Mouse (Mus musculus) CH12.LX (cell line): ENCODE results near the gene Nedd4. TPM values are rescaled to one million over a fixed set of nuclear protein-coding genes. Genes with fewer than 3 reads are reported as not detected.

Experiments
- DNase-seq: peaks from one replicate; pipeline ENCODE4 v3.0.0-alpha.2; 2013; ENCODE audit errors: extremely low read depth
- H3K27ac ChIP-seq: 2 replicates; pipeline ENCODE4 v1.5.1; 2012; ENCODE audit warnings: low read depth, mild to moderate bottlenecking, control low read depth, moderate library complexity; ENCODE audit not compliant: insufficient read depth
- H3K27me3 ChIP-seq: replicated peaks from 2 replicates; pipeline ENCODE3; 2012; ENCODE audit warnings: inconsistent platforms
- H3K36me3 ChIP-seq, 2 experiments: replicated peaks in 1 of 2; 2 replicates each; pipeline versions ENCODE3 to v1.6.1; 2012; ENCODE audit warnings: inconsistent platforms in 1 of 2, low read length in 1 of 2, mild to moderate bottlenecking in 1 of 2, mixed read lengths in 1 of 2, moderate library complexity in 1 of 2; ENCODE audit not compliant: control insufficient read depth in 1 of 2, insufficient read depth in 1 of 2
- H3K4me1 ChIP-seq, 2 experiments: 2 replicates each; pipeline ENCODE4 v1.6.1; 2012; ENCODE audit warnings: inconsistent platforms in 1 of 2, moderate library complexity in 1 of 2; ENCODE audit not compliant: insufficient read depth in 2 of 2, control insufficient read depth in 1 of 2
- H3K4me2 ChIP-seq: 2 replicates; pipeline ENCODE4 v1.6.1; 2012; ENCODE audit warnings: low read depth, mild to moderate bottlenecking, control low read depth; ENCODE audit not compliant: poor library complexity, insufficient read depth, severe bottlenecking
- H3K4me3 ChIP-seq, 3 experiments: fragments of 150-350 bp in 1 of 3; sonication (generic) in 1 of 3; replicated peaks in 1 of 3; 2 replicates each; pipeline versions ENCODE3 to v1.5.1; 2011 to 2012; ENCODE audit warnings: low read depth in 2 of 3, low read length in 2 of 3, mild to moderate bottlenecking in 2 of 3, moderate library complexity in 2 of 3, control low read depth in 1 of 3, improper control_type of control experiment in 1 of 3, inconsistent platforms in 1 of 3, mixed read lengths in 1 of 3; ENCODE audit not compliant: poor library complexity in 1 of 3
- H3K79me2 ChIP-seq: replicated peaks from 2 replicates; pipeline ENCODE4 v1.6.1; 2012; ENCODE audit warnings: mild to moderate bottlenecking, moderate library complexity; ENCODE audit not compliant: control insufficient read depth, poor library complexity, insufficient read depth, severe bottlenecking; ENCODE audit errors: extremely low read depth
- H3K9ac ChIP-seq: 2 replicates; pipeline ENCODE4 v1.6.1; 2012; ENCODE audit warnings: low read depth, mild to moderate bottlenecking, control low read depth, moderate library complexity; ENCODE audit not compliant: insufficient read depth
- H3K9me3 ChIP-seq: replicated peaks from 2 replicates; pipeline ENCODE3; 2012; ENCODE audit warnings: low read length, inconsistent platforms, mixed read lengths
- E2F4 ChIP-seq: IDR thresholded peaks from 2 replicates; pipeline ENCODE4 v1.6.1; 2011; ENCODE audit warnings: low read depth, low read length, improper control_type of control experiment; ENCODE audit not compliant: insufficient replicate concordance
- ELF1 ChIP-seq: IDR thresholded peaks from 2 replicates; pipeline ENCODE4 v1.6.1; 2014; ENCODE audit warnings: low read depth, mild to moderate bottlenecking, inconsistent platforms, low read length, improper control_type of control experiment
- EP300 ChIP-seq: IDR thresholded peaks from 2 replicates; pipeline ENCODE4 v1.6.1; 2011; ENCODE audit warnings: low read length, improper control_type of control experiment
- ETS1 ChIP-seq: conservative IDR thresholded peaks from 2 replicates; pipeline ENCODE4 v1.6.1; 2012; ENCODE audit warnings: low read depth, mild to moderate bottlenecking, inconsistent platforms, low read length, improper control_type of control experiment, moderate library complexity
- GABPA ChIP-seq: IDR thresholded peaks from 2 replicates; pipeline ENCODE4 v1.6.1; 2012; ENCODE audit warnings: low read depth, low read length, improper control_type of control experiment, inconsistent platforms; ENCODE audit not compliant: insufficient replicate concordance
- HCFC1 ChIP-seq: IDR thresholded peaks from 2 replicates; pipeline ENCODE4 v1.6.1; 2012; ENCODE audit warnings: low read depth, mild to moderate bottlenecking, inconsistent platforms, low read length, improper control_type of control experiment
- IRF4 ChIP-seq: IDR thresholded peaks from 2 replicates; pipeline ENCODE4 v1.6.1; 2014; ENCODE audit warnings: low read depth, mild to moderate bottlenecking, inconsistent platforms, low read length, improper control_type of control experiment
- JUN ChIP-seq: IDR thresholded peaks from 2 replicates; pipeline ENCODE4 v1.6.1; 2011; ENCODE audit warnings: low read depth, mild to moderate bottlenecking, low read length, improper control_type of control experiment, moderate library complexity; ENCODE audit not compliant: insufficient read depth
- JUND ChIP-seq: conservative IDR thresholded peaks from 2 replicates; pipeline ENCODE4 v1.6.1; 2011; ENCODE audit warnings: low read depth, low read length, improper control_type of control experiment
- KAT2A ChIP-seq: IDR thresholded peaks from 2 replicates; pipeline ENCODE4 v1.6.1; 2012; ENCODE audit warnings: low read length, improper control_type of control experiment, inconsistent platforms; ENCODE audit not compliant: insufficient replicate concordance
- MAFK ChIP-seq: IDR thresholded peaks from 2 replicates; pipeline ENCODE4 v1.6.1; 2011; ENCODE audit warnings: low read length, improper control_type of control experiment; ENCODE audit not compliant: insufficient replicate concordance
- MAX ChIP-seq: IDR thresholded peaks from 2 replicates; pipeline ENCODE4 v1.6.1; 2011; ENCODE audit warnings: low read length, improper control_type of control experiment
- MEF2A ChIP-seq: IDR thresholded peaks from 2 replicates; pipeline ENCODE4 v1.6.1; 2014; ENCODE audit warnings: low read depth, mild to moderate bottlenecking, inconsistent platforms, low read length, improper control_type of control experiment, borderline replicate concordance
- MXI1 ChIP-seq: IDR thresholded peaks from 2 replicates; pipeline ENCODE4 v1.6.1; 2011; ENCODE audit warnings: mild to moderate bottlenecking, low read depth, low read length, improper control_type of control experiment
- MYC ChIP-seq: IDR thresholded peaks from 2 replicates; pipeline ENCODE4 v1.6.1; 2011; ENCODE audit warnings: low read depth, mild to moderate bottlenecking, improper control_type of control experiment, low read length
- NELFE ChIP-seq: IDR thresholded peaks from 2 replicates; pipeline ENCODE4 v1.6.1; 2011; ENCODE audit warnings: low read depth, low read length, improper control_type of control experiment
- NRF1 ChIP-seq: IDR thresholded peaks from 2 replicates; pipeline ENCODE4 v1.6.1; 2014; ENCODE audit warnings: low read depth, mild to moderate bottlenecking, inconsistent platforms, low read length, improper control_type of control experiment, moderate library complexity
- POLR2A ChIP-seq: IDR thresholded peaks from 2 replicates; pipeline ENCODE4 v1.6.1; 2011; ENCODE audit warnings: low read depth, mild to moderate bottlenecking, improper control_type of control experiment, low read length
- POLR2AphosphoS2 ChIP-seq: IDR thresholded peaks from 2 replicates; pipeline ENCODE4 v1.6.1; 2011; ENCODE audit warnings: low read depth, low read length, improper control_type of control experiment
- RCOR1 ChIP-seq: conservative IDR thresholded peaks from 2 replicates; pipeline ENCODE4 v1.6.1; 2012; ENCODE audit warnings: low read depth, mild to moderate bottlenecking, inconsistent platforms, low read length, improper control_type of control experiment
- SIN3A ChIP-seq: IDR thresholded peaks from 2 replicates; pipeline ENCODE4 v1.6.1; 2012; ENCODE audit warnings: low read length, improper control_type of control experiment, inconsistent platforms
- SMC3 ChIP-seq: IDR thresholded peaks from 2 replicates; pipeline ENCODE4 v1.6.1; 2011; ENCODE audit warnings: low read depth, low read length, improper control_type of control experiment
- TBP ChIP-seq: conservative IDR thresholded peaks from 2 replicates; pipeline ENCODE4 v1.6.1; 2011; ENCODE audit warnings: low read depth, low read length, improper control_type of control experiment
- TCF12 ChIP-seq: IDR thresholded peaks from 2 replicates; pipeline ENCODE4 v1.6.1; 2014; ENCODE audit warnings: low read depth, mild to moderate bottlenecking, inconsistent platforms, low read length, improper control_type of control experiment
- USF1 ChIP-seq: IDR thresholded peaks from 2 replicates; pipeline ENCODE4 v1.6.1; 2014; ENCODE audit warnings: low read depth, mild to moderate bottlenecking, inconsistent platforms, low read length, improper control_type of control experiment
- USF2 ChIP-seq: conservative IDR thresholded peaks from 2 replicates; pipeline ENCODE4 v1.6.1; 2011; ENCODE audit warnings: low read depth, low read length, improper control_type of control experiment
- ZC3H11A ChIP-seq: IDR thresholded peaks from 2 replicates; pipeline ENCODE4 v1.6.1; 2012; ENCODE audit warnings: low read depth, mild to moderate bottlenecking, inconsistent platforms, low read length, improper control_type of control experiment
- ZKSCAN1 ChIP-seq: IDR thresholded peaks from 2 replicates; pipeline ENCODE4 v1.6.1; 2012; ENCODE audit warnings: low read depth, inconsistent platforms, low read length, improper control_type of control experiment, borderline replicate concordance
- ZMIZ1 ChIP-seq: IDR thresholded peaks from 2 replicates; pipeline ENCODE4 v1.6.1; 2012; ENCODE audit warnings: low read depth, mild to moderate bottlenecking, inconsistent platforms, low read length, improper control_type of control experiment
- ZNF384 ChIP-seq: IDR thresholded peaks from 2 replicates; pipeline ENCODE4 v1.6.1; 2012; ENCODE audit warnings: low read depth, low read length, improper control_type of control experiment, inconsistent platforms
- dilution Hi-C: fragments of 300-500 bp; cut with MboI; formaldehyde crosslinking; loops from 2 replicates; pipeline ENCODE4 v1.14.3; 2020; ENCODE audit warnings: low sequenced_read_pairs; ENCODE audit not compliant: extremely low pct_unique_long_range_greater_than_20kb, extremely low pct_ligation_motif_present
- in situ Hi-C: fragments of 300-500 bp; cut with MboI; formaldehyde crosslinking; loops from 3 replicates; pipeline ENCODE4 v1.14.3; 2019; ENCODE audit warnings: low sequenced_read_pairs, low pct_ligation_motif_present, low pct_unique_long_range_greater_than_20kb, mixed read lengths
- polyA plus RNA-seq: library from polyadenylated mRNA; unstranded; fragments of >175 nt; gene quantifications from 2 replicates; pipeline ENCODE4 v1.2.1, GENCODE M21; 2012; ENCODE audit warnings: low read depth; ENCODE audit not compliant: insufficient read length
- total RNA-seq, 2 experiments: library from RNA; depleted of rRNA; stranded (reverse); fragments of 300-350 nt in 1 of 2; fragments of >200 nt in 1 of 2; gene quantifications; 2 replicates each; pipeline ENCODE4 v1.2.3; 2012 to 2014

Nedd4 gene
- total and polyA plus RNA-seq, 3 experiments, result 56.9 to 211 (median 206) TPM

GRCm38 (mm10) chr9:72657694-72658093, 4.5 kb upstream of the Nedd4 start:
- in situ Hi-C loops (no loop called here), dilution Hi-C loops (no loop called here)
- no peak overlapping the region for H3K27ac ChIP-seq
- peaks cover 0 to 39% of the 10 kb centered on the region in 2 experiments; a peak in 2 of 4 replicates for H3K4me1 ChIP-seq
- peaks cover 14% of the 10 kb centered on the region for H3K27me3 ChIP-seq
- no peak overlapping the region for H3K4me2 ChIP-seq
- H3K4me3 ChIP-seq, result no peak overlapping the region
- DNase-seq, result no peak
- H3K36me3 ChIP-seq, result no peaks in the 10 kb centered on the region
- H3K79me2 ChIP-seq, result no peaks in the 10 kb centered on the region
- H3K9me3 ChIP-seq, result no peaks in the 10 kb centered on the region
- no peak overlapping the region for H3K9ac ChIP-seq
- no peak for TF ChIP-seq NELFE
- TF ChIP-seq HCFC1, result no peak
- no peak for TF ChIP-seq ELF1
- TF ChIP-seq SIN3A, result no peak
- no peak for TF ChIP-seq EP300
- TF ChIP-seq JUND, result no peak
- TF ChIP-seq POLR2AphosphoS2, result no peak
- TF ChIP-seq POLR2A, result no peak
- no peak for TF ChIP-seq USF2
- no peak for TF ChIP-seq KAT2A
- TF ChIP-seq TBP, result no peak
- TF ChIP-seq RCOR1, result no peak
- no peak for TF ChIP-seq MYC
- TF ChIP-seq ZC3H11A, result no peak
- no peak for TF ChIP-seq TCF12
- TF ChIP-seq ZMIZ1, result no peak

GRCm38 (mm10) chr9:72660139-72660538, 2.0 kb upstream of the Nedd4 start:
- H3K4me2 ChIP-seq, result no peak overlapping the region
- H3K27me3 ChIP-seq, result peaks cover 11% of the 10 kb centered on the region
- no peaks in the 10 kb centered on the region for H3K9me3 ChIP-seq
- H3K4me3 ChIP-seq, result no peak overlapping the region
- peak; percentile 96 for DNase-seq
- H3K4me1 ChIP-seq, result peaks cover 0 to 46% of the 10 kb centered on the region in 2 experiments; a peak in 3 of 4 replicates
- dilution Hi-C loops, result no loop called here
- no peak overlapping the region for H3K27ac ChIP-seq
- H3K9ac ChIP-seq, result no peak overlapping the region
- H3K79me2 ChIP-seq, result peaks cover 9% of the 10 kb centered on the region
- in situ Hi-C loops, result no loop called here
- H3K36me3 ChIP-seq, result peaks cover 0 to 13% of the 10 kb centered on the region in 2 experiments
- TF ChIP-seq JUN (peak; percentile 64), TCF12 (peak; percentile 86), ZNF384 (peak; percentile 85), KAT2A (0 out of 2 replicates have a peak, but pooled peaks have one; percentile 5), MYC (peak; percentile 92; the same call in 1 of the 2 replicates), E2F4 (0 out of 2 replicates have a peak, but pooled peaks have one; percentile 28), IRF4 (peak; percentile 97), USF1 (no peak), MEF2A (peak; percentile 92), EP300 (peak; percentile 98), JUND (peak; percentile 81), POLR2A (no peak), MAFK (peak; percentile 96), ELF1 (0 out of 2 replicates have a peak, but pooled peaks have one; percentile 32), ZKSCAN1 (no peak), GABPA (no peak), NRF1 (no peak), TBP (0 out of 2 replicates have a peak, but pooled peaks have one; percentile 11), SMC3 (peak; percentile 14; the same call in 1 of the 2 replicates), SIN3A (peak; percentile 95), USF2 (no peak), MAX (peak; percentile 74), RCOR1 (peak; percentile 98), ZMIZ1 (no peak), ETS1 (peak; percentile 91), MXI1 (0 out of 2 replicates have a peak, but pooled peaks have one; percentile 72)
